Mouse (Mus musculus): ENCODE measurements around the gene Ggt6. TPM values are rescaled to one million over a fixed set of nuclear protein-coding genes. Genes with fewer than 3 reads are reported as not detected.

Ggt6 gene
- polyA plus RNA-seq (2015; fragmentation: Nextera tagmentation; extraction: Ambion mirVana): not detected in 2 replicates

DNA sequence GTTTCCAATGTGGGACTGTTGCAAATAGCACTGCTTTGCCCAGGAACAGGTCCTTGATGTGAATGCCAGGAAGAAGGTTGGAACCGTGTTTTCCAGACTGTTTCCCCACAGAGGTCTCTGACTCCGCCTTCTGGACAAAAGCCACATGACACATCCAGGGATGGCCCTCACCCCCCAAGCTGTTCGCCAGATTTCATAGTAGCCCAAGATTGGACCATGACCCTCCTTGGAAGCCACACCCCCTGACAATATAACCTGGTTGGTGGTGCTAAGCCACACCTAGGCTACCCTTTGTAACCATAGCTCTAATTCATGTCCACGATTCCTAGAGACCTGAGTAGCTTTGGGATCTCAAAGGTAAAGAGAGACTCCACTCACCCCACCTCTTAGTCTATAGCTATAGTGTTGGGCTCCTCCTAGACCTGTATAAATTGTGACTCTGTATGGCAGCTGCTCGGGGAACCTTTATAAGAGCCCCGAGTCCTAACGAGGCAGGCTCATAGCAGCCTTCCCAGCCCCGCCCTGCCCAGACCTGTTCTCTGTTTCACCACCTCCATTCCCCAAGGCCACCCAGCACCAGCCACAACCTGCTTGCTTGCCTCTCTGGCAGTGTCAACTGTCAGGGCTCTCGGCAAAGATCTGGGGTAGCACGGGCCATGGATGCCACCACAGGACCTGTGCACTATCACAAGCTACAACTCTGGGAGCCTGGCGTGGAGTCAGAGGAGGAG, at the start of gene Ggt6:
Gene Ggt6, plus strand, starts transcription at position 564 of the 731 bp plus-strand sequence.
- Histone ChIP-seq H3K27ac (no peak within 1 kb of the TSS), H3K4me3 (no peak within 1 kb of the TSS), H3K4me1 (peaks cover 15% of the 10 kb centered on the region; the same call in 1 of the 2 replicates), H3K9ac (no peak within 1 kb of the TSS), H3K4me2 (no peak within 1 kb of the TSS), H3K36me3 (ENCODE audit: poor library complexity, severe bottlenecking) (no peaks in the 10 kb centered on the region), H3K9me3 (replicated peaks) (no peaks in the 10 kb centered on the region), H3K27me3 (peaks cover 4% of the 10 kb centered on the region; the same call in 1 of the 2 replicates)
- WGBS: 65% methylated on average over 11 of the region's 11 CpGs
- ATAC-seq: no peak

- Histone ChIP-seq H3K27ac (no peak overlapping the region), H3K9me3 (replicated peaks) (no peaks in the 10 kb centered on the region; the same call in 1 of the 2 replicates), H3K4me1 (no peaks in the 10 kb centered on the region), H3K4me3 (no peak overlapping the region), H3K36me3 (ENCODE audit: poor library complexity, severe bottlenecking) (no peaks in the 10 kb centered on the region), H3K27me3 (no peaks in the 10 kb centered on the region), H3K4me2 (no peak overlapping the region), H3K9ac (no peak overlapping the region)
- ATAC-seq: no peak
- 94% methylated on average over 6 of the region's 6 CpGs for WGBS
These were observed 47.2 kb upstream of the Ggt6 start for GRCm38 (mm10) chr11:72388113-72388529.

- no peak for ATAC-seq
- Histone ChIP-seq H3K27me3 (no peaks in the 10 kb centered on the region), H3K4me2 (no peak overlapping the region), H3K4me3 (no peak overlapping the region), H3K27ac (no peak overlapping the region), H3K36me3 (ENCODE audit: poor library complexity, severe bottlenecking) (no peaks in the 10 kb centered on the region), H3K9me3 (replicated peaks) (no peaks in the 10 kb centered on the region; the same call in 1 of the 2 replicates), H3K4me1 (0 out of 2 replicates have a peak, but pooled peaks cover 4% of the 10 kb centered on the region), H3K9ac (no peak overlapping the region)
- WGBS: 80% methylated on average over 7 of the region's 7 CpGs
These were observed 45.8 kb upstream of the Ggt6 start for GRCm38 (mm10) chr11:72389407-72390142.

- Histone ChIP-seq H3K9ac (no peak overlapping the region), H3K4me1 (0 out of 2 replicates have a peak, but pooled peaks cover 4% of the 10 kb centered on the region), H3K27me3 (no peaks in the 10 kb centered on the region), H3K4me3 (no peak overlapping the region), H3K9me3 (replicated peaks) (no peaks in the 10 kb centered on the region; the same call in 1 of the 2 replicates), H3K27ac (no peak overlapping the region), H3K4me2 (no peak overlapping the region), H3K36me3 (ENCODE audit: poor library complexity, severe bottlenecking) (no peaks in the 10 kb centered on the region)
- 92% methylated on average over 13 of the region's 13 CpGs for WGBS
- ATAC-seq: no peak
These were observed 44.1 kb upstream of the Ggt6 start for GRCm38 (mm10) chr11:72391181-72391580.

DNA sequence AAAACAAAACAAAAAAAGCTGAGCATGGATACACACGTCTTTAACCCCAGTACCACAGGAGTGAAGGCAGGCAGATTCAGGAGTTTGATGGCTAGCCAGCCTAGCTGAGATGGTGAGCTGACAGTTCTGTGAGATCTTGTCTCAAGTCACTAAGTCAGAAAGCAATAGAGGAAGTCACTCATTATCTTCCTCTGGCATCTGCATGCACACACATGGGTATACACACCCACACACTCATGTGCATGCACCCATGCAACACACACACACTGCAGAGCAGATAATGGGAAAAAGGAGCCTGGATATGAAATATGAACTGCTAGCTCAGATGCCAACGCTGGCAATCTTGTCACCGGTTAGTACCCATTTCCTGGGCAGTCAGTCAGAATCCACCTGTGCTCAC, 42.1 kb upstream of the Ggt6 start:
- H3K27me3 ChIP-seq: no peaks in the 10 kb centered on the region
- no peaks in the 10 kb centered on the region for H3K9me3 ChIP-seq (replicated peaks)
- no peak overlapping the region for H3K4me3 ChIP-seq
- H3K27ac ChIP-seq: no peak overlapping the region
- H3K9ac ChIP-seq: no peak overlapping the region
- WGBS: 96% methylated on average over 3 of the region's 3 CpGs
- ATAC-seq: no peak
- 0 out of 2 replicates have a peak, but pooled peaks cover 4% of the 10 kb centered on the region for H3K4me1 ChIP-seq
- no peak overlapping the region for H3K4me2 ChIP-seq
- no peaks in the 10 kb centered on the region for H3K36me3 ChIP-seq (ENCODE audit: poor library complexity, severe bottlenecking)

DNA sequence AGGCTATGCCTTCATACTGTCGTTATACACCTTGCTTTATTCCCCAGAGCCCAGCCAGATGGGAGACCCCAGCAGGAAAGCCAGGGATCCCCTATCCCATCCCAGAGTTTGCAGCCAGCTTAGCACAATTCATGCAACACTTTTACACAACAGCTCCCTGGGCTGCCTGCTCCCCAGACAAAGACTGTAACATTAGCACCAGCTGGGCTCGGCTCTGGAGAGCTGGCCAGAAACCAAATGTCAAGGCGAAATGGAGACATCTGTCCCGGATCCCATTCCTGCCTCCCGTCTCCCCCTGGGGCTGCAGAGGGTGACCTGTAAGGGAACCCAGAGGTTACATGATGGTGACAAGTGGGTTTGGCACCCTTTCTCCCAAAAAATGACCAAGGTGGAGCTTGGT, 41.7 kb upstream of the Ggt6 start:
- ATAC-seq: no peak

DNA sequence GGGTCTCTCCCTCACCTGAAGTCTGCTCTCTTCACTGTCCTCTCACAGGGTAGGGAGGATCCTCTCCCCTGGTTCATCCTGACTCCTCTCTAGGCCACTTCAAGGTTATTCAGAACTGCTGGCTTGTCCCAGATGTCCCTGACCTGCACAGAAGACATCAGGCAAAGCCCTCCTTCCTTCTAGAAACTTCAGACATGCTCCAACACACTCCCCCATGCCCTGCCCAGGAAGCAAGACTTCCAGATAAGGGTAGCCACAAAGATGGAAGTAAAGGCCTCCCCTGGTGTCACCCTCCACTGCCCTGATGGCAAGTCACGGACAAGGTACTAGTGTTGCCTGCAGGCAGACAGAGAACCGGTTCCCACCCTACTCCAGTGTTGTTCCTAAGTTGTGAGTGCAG, 40.6 kb upstream of the Ggt6 start:
- H3K4me2 ChIP-seq: no peak overlapping the region
- H3K9me3 ChIP-seq (replicated peaks): no peaks in the 10 kb centered on the region
- H3K4me3 ChIP-seq: no peak overlapping the region
- H3K27ac ChIP-seq: no peak overlapping the region
- no peaks in the 10 kb centered on the region for H3K27me3 ChIP-seq
- 81% methylated on average over 2 of the region's 2 CpGs for WGBS
- H3K9ac ChIP-seq: no peak overlapping the region
- no peaks in the 10 kb centered on the region for H3K36me3 ChIP-seq (ENCODE audit: poor library complexity, severe bottlenecking)
- no peak for ATAC-seq
- 0 out of 2 replicates have a peak, but pooled peaks cover 4% of the 10 kb centered on the region for H3K4me1 ChIP-seq

More for the DNA sequence above, 41.7 kb upstream of the Ggt6 start:
- Histone ChIP-seq H3K27me3 (no peaks in the 10 kb centered on the region), H3K4me2 (no peak overlapping the region), H3K27ac (no peak overlapping the region), H3K9ac (no peak overlapping the region), H3K4me3 (no peak overlapping the region), H3K36me3 (ENCODE audit: poor library complexity, severe bottlenecking) (no peaks in the 10 kb centered on the region), H3K4me1 (0 out of 2 replicates have a peak, but pooled peaks cover 4% of the 10 kb centered on the region), H3K9me3 (replicated peaks) (no peaks in the 10 kb centered on the region)
- WGBS: 52% methylated on average over 5 of the region's 5 CpGs

DNA sequence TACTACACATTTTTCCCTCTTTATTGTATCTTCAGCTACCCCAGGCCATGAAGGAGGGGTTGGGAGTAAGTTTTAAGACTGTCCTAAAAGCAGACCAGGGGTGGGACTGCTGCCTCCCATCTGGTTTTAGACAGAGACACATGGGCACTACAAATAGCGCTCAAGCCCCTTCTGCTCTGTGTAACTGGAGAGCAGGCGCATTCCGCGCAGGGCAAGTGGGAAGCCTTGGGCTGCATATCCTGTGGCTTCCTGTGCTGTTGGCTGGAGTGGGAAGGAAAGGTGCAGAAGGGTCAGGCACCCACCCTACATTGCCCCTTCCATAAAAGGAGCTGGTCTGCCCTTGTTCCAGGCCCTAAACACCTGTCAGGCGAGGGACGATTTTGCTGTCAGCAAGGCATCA, 39.7 kb upstream of the Ggt6 start:
- no peak for ATAC-seq
- no peaks in the 10 kb centered on the region for H3K36me3 ChIP-seq (ENCODE audit: poor library complexity, severe bottlenecking)
- no peaks in the 10 kb centered on the region for H3K9me3 ChIP-seq (replicated peaks)
- no peak overlapping the region for H3K9ac ChIP-seq
- H3K27ac ChIP-seq: no peak overlapping the region
- no peaks in the 10 kb centered on the region for H3K27me3 ChIP-seq
- 91% methylated on average over 6 of the region's 6 CpGs for WGBS
- 0 out of 2 replicates have a peak, but pooled peaks cover 4% of the 10 kb centered on the region for H3K4me1 ChIP-seq
- H3K4me3 ChIP-seq: no peak overlapping the region
- no peak overlapping the region for H3K4me2 ChIP-seq

DNA sequence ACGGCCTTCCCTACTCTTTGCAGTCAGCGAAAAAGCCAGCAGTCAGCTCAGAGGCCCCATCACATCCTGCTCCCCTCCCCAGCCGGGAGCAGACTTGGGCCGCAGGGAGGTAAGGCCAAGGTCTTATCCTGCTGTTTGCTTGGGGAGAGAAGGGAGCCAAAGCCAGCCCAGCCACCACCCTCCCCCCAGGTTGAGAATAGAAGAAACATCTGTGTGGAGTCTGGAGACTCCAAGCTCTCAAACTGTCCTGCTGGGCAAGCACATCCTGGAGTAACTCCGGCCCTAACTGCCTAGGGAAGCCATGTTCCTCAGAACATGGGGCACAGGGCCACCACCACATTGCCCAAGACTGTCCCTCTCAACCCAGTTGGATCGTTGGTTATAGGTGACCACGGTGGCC, 38.7 kb upstream of the Ggt6 start:
- H3K9ac ChIP-seq: no peak overlapping the region
- H3K36me3 ChIP-seq (ENCODE audit: poor library complexity, severe bottlenecking): no peaks in the 10 kb centered on the region
- no peaks in the 10 kb centered on the region for H3K9me3 ChIP-seq (replicated peaks)
- H3K27me3 ChIP-seq: no peaks in the 10 kb centered on the region
- no peak for ATAC-seq
- no peak overlapping the region for H3K27ac ChIP-seq
- 0 out of 2 replicates have a peak, but pooled peaks cover 4% of the 10 kb centered on the region for H3K4me1 ChIP-seq
- H3K4me2 ChIP-seq: no peak overlapping the region
- H3K4me3 ChIP-seq: no peak overlapping the region
- WGBS: 90% methylated on average over 7 of the region's 7 CpGs

GRCm38 (mm10) chr11:72397072-72397471, 38.3 kb upstream of the Ggt6 start:
- Histone ChIP-seq H3K4me2 (no peak overlapping the region), H3K36me3 (ENCODE audit: poor library complexity, severe bottlenecking) (no peaks in the 10 kb centered on the region), H3K4me1 (0 out of 2 replicates have a peak, but pooled peaks cover 4% of the 10 kb centered on the region), H3K4me3 (no peak overlapping the region), H3K9me3 (replicated peaks) (no peaks in the 10 kb centered on the region), H3K9ac (no peak overlapping the region), H3K27me3 (no peaks in the 10 kb centered on the region), H3K27ac (no peak overlapping the region)
- WGBS: 85% methylated on average over 10 of the region's 10 CpGs
- no peak for ATAC-seq

DNA sequence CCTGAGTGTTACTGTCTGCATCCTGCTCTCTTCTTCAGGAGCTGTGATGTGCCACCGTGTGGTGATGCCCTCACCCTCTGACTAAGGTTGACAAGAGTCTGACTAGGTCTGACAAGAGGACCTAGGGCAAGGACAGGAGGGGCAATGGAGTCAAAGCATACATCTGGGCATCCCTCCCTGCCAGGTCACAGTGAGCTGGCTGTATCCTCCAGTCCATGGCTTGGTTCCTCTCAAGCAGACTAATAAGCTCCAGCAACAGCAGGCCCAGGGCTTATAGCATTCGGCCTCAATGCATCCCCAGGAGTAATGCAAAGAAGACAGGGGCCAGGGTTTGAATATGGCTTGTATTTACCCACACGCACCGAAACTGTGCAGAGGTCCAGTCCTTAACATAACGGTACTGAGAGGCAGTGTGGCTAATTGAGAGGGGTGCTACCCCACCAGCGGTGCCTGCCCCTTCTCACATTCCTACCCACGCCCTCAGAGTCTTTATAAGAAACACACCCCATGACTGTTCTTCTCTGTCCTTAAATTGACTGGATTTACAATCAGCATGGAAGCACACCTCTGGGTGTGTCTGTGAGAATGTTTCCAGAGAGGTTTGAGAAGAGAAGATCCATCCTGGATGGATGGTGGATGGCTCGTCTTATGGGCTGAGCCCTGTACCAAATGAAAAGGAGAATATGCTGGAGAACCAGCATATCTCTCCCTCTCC, 37.4 kb upstream of the Ggt6 start:
- no peaks in the 10 kb centered on the region for H3K9me3 ChIP-seq (replicated peaks)
- no peak overlapping the region for H3K27ac ChIP-seq
- WGBS: 87% methylated on average over 8 of the region's 8 CpGs
- H3K4me1 ChIP-seq: 0 out of 2 replicates have a peak, but pooled peaks cover 4% of the 10 kb centered on the region
- no peaks in the 10 kb centered on the region for H3K27me3 ChIP-seq
- no peak overlapping the region for H3K9ac ChIP-seq
- no peak overlapping the region for H3K4me3 ChIP-seq
- no peaks in the 10 kb centered on the region for H3K36me3 ChIP-seq (ENCODE audit: poor library complexity, severe bottlenecking)
- no peak overlapping the region for H3K4me2 ChIP-seq
- ATAC-seq: no peak

- no peaks in the 10 kb centered on the region for H3K9me3 ChIP-seq (replicated peaks)
- WGBS: 87% methylated on average over 12 of the region's 12 CpGs
- no peak overlapping the region for H3K9ac ChIP-seq
- H3K27ac ChIP-seq: no peak overlapping the region
- no peaks in the 10 kb centered on the region for H3K36me3 ChIP-seq (ENCODE audit: poor library complexity, severe bottlenecking)
- 0 out of 2 replicates have a peak, but pooled peaks cover 5% of the 10 kb centered on the region for H3K27me3 ChIP-seq
- H3K4me3 ChIP-seq: no peak overlapping the region
- H3K4me1 ChIP-seq: no peaks in the 10 kb centered on the region
- ATAC-seq: no peak
- H3K4me2 ChIP-seq: no peak overlapping the region
These were observed 34.3 kb upstream of the Ggt6 start for GRCm38 (mm10) chr11:72401068-72401467.

Measured in forebrain, embryonic 13.5 days (tissue).